Mouse (Mus musculus): ENCODE results near the gene Gimap3. TPM values are rescaled to one million over a fixed set of nuclear protein-coding genes. Genes with fewer than 3 reads are reported as not detected.

Gimap3 gene
- polyA plus RNA-seq, 1 experiment from 2014 or later = not detected

Other genes with a start within 250 kb of the Gimap3 start
- 97.7 and 107 TPM in 2 replicates for gene Atp6v0e2, start 233.2 kb downstream of the Gimap3 start, polyA plus RNA-seq (2016; fragmentation: Nextera tagmentation; extraction: Ambion mirVana)
- gene Lrrc61, start 216.1 kb downstream of the Gimap3 start, polyA plus RNA-seq (2016; fragmentation: Nextera tagmentation; extraction: Ambion mirVana) = 15.6 and 20.1 TPM in 2 replicates
- gene Rarres2, start 198.1 kb downstream of the Gimap3 start, polyA plus RNA-seq (2016; fragmentation: Nextera tagmentation; extraction: Ambion mirVana) = 3.9 and 4.7 TPM in 2 replicates
- not detected in 2 replicates for gene Gm45021, start 181.2 kb downstream of the Gimap3 start, polyA plus RNA-seq (2016; fragmentation: Nextera tagmentation; extraction: Ambion mirVana)
- gene Repin1, start 177.0 kb downstream of the Gimap3 start, polyA plus RNA-seq (2016; fragmentation: Nextera tagmentation; extraction: Ambion mirVana) = 42.6 and 44.0 TPM in 2 replicates
- gene Gm44965, start 176.9 kb downstream of the Gimap3 start, polyA plus RNA-seq (2016; fragmentation: Nextera tagmentation; extraction: Ambion mirVana) = not detected in 2 replicates
- gene Zfp775, start 168.8 kb downstream of the Gimap3 start, polyA plus RNA-seq (2016; fragmentation: Nextera tagmentation; extraction: Ambion mirVana) = 13.8 TPM in 2 replicates
- 4.1 and 4.6 TPM in 2 replicates for gene AI854703, start 144.1 kb downstream of the Gimap3 start, polyA plus RNA-seq (2016; fragmentation: Nextera tagmentation; extraction: Ambion mirVana)
- gene Gimap8, start 123.6 kb downstream of the Gimap3 start, polyA plus RNA-seq (2016; fragmentation: Nextera tagmentation; extraction: Ambion mirVana) = 0.70 and 1.1 TPM in 2 replicates
- gene Gimap9, start 94.7 kb downstream of the Gimap3 start, polyA plus RNA-seq (2016; fragmentation: Nextera tagmentation; extraction: Ambion mirVana) = 2.2 and 2.5 TPM in 2 replicates
- gene Gimap4, start 86.3 kb downstream of the Gimap3 start, polyA plus RNA-seq (2016; fragmentation: Nextera tagmentation; extraction: Ambion mirVana) = 3.1 and 4.3 TPM in 2 replicates
- 9.6 and 11.4 TPM in 2 replicates for gene Gimap6, start 62.6 kb downstream of the Gimap3 start, polyA plus RNA-seq (2016; fragmentation: Nextera tagmentation; extraction: Ambion mirVana)
- gene Gm28053, start 52.2 kb downstream of the Gimap3 start, polyA plus RNA-seq (2016; fragmentation: Nextera tagmentation; extraction: Ambion mirVana) = 0.70 TPM in 1 of 2 replicates, not detected in the other
- not detected in 2 replicates for gene Gimap7, start 52.2 kb downstream of the Gimap3 start, polyA plus RNA-seq (2016; fragmentation: Nextera tagmentation; extraction: Ambion mirVana)
- gene Gimap1, start 31.8 kb downstream of the Gimap3 start, polyA plus RNA-seq (2016; fragmentation: Nextera tagmentation; extraction: Ambion mirVana) = 6.0 and 8.3 TPM in 2 replicates
- 1.4 and 1.8 TPM in 2 replicates for gene Gimap5, start 24.7 kb downstream of the Gimap3 start, polyA plus RNA-seq (2016; fragmentation: Nextera tagmentation; extraction: Ambion mirVana)
- gene Tmem176a, start 70.1 kb upstream of the Gimap3 start, polyA plus RNA-seq (2016; fragmentation: Nextera tagmentation; extraction: Ambion mirVana) = 19.3 and 21.2 TPM in 2 replicates
- gene Tmem176b, start 70.6 kb upstream of the Gimap3 start, polyA plus RNA-seq (2016; fragmentation: Nextera tagmentation; extraction: Ambion mirVana) = 72.6 and 82.3 TPM in 2 replicates
- 0.19 TPM in 1 of 2 replicates, not detected in the other for gene Aoc1, start 102.0 kb upstream of the Gimap3 start, polyA plus RNA-seq (2016; fragmentation: Nextera tagmentation; extraction: Ambion mirVana)
- not detected in 2 replicates for gene 1600015I10Rik, start 159.0 kb upstream of the Gimap3 start, polyA plus RNA-seq (2016; fragmentation: Nextera tagmentation; extraction: Ambion mirVana)
- not detected in 2 replicates for gene Doxl2, start 204.1 kb upstream of the Gimap3 start, polyA plus RNA-seq (2016; fragmentation: Nextera tagmentation; extraction: Ambion mirVana)
- not detected in 2 replicates for gene Svs1, start 216.0 kb upstream of the Gimap3 start, polyA plus RNA-seq (2016; fragmentation: Nextera tagmentation; extraction: Ambion mirVana)

Data from neural tube, embryonic 12.5 days (tissue).